Mouse (Mus musculus): ENCODE measurements around the gene Aknad1. TPM values are rescaled to one million over a fixed set of nuclear protein-coding genes. Genes with fewer than 3 reads are reported as not detected.

The Aknad1 gene
- polyA plus RNA-seq (2012; ENCODE audit: insufficient read depth, insufficient read length, missing spikeins), result not detected in 2 replicates

DNA sequence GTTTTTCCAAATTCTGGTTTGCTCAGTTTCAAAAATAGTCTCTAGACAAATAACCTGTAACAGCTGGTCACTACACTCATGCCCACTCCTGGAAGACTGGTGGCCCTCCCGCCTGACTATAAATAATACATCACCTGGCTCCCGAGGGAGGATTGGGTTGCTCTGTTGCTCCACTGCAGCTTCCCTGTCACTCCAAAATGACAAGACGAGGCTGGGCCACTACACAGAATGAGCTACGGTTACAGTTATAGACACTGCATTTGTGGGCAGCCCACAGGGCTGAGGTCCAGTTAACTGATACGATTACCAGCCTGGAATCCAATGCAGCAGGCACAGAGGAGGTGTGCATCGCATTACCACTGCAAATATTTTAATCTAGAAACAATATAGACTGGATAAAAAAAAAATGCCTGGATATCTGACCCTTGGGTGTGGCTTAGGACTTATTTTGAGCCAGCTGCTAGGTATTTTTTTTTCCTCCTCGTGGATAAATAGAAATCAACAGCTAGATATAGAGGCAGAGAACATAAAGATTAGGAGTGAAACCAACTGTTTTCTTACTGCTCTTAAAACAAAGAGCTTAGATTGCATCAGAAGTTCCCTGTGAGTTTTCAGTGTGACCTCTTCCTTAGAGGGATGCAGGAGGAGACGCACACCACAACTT, at the start of gene Aknad1:
Aknad1 (plus strand) TSS at position 614 of the 664 bp plus-strand sequence.
- Histone ChIP-seq H3K27ac (ENCODE audit: insufficient read depth, low read depth, low read length) (no peak within 1 kb of the TSS), H3K4me3 (ENCODE audit: insufficient read depth, low read length) (no peak within 1 kb of the TSS), H3K4me1 (ENCODE audit: control insufficient read depth, insufficient read depth, low read length) (peaks cover 7% of the 10 kb centered on the region)
- no peak for TF ChIP-seq CTCF (IDR thresholded peaks at IDR 0.05; ENCODE audit: low read depth, low read length)
- TF ChIP-seq POLR2A (IDR thresholded peaks at IDR 0.05; ENCODE audit: borderline replicate concordance, low read depth, low read length), result no peak

DNA sequence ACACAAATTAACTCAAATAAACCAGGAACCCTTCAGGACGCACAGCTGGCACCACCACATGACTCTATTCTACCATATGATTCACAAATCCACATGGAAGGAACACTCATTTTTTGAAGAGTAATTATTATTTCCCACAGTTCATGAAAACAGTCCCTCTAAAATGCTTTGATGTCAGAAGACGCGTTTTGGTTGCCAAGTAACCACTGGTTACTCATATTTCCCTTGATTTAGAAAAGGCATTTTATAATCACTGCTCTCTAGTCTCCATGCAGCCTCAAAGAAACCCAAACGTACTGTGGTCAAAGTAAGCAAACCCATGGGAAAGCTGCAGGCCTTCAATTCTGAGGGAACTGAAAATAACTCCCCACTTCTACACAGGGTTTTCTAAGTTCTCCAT, 49.5 kb upstream of the Aknad1 start:
- Histone ChIP-seq H3K4me3 (ENCODE audit: insufficient read depth, low read length) (no peak overlapping the region), H3K27ac (ENCODE audit: insufficient read depth, low read depth, low read length) (peak overlapping the region; percentile 33; the same call in 1 of the 2 replicates), H3K4me1 (ENCODE audit: control insufficient read depth, insufficient read depth, low read length) (peaks cover 12% of the 10 kb centered on the region)
- TF ChIP-seq CTCF (IDR thresholded peaks at IDR 0.05; ENCODE audit: low read depth, low read length) (no peak), POLR2A (IDR thresholded peaks at IDR 0.05; ENCODE audit: borderline replicate concordance, low read depth, low read length) (no peak)

DNA sequence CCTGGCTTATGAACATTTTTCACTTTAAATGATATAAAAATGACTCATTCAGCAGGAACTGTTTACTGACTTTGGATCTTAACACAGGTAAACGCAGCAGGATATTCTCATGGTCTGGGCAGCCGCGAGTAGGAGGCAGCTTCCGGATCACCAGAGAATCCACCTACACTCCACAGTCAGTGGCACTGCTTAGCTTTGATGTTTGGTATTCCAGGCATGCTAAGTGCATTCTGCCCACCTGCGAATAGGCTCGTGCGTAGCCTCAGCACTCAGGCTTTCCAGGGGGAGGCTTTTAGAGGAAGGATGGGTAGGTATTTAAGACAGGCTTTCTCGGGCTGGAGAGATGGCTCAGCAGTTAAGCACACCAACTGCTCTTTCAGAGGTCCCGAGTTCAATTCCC, 45.1 kb upstream of the Aknad1 start:
- peaks cover 10% of the 10 kb centered on the region for H3K4me1 ChIP-seq (ENCODE audit: control insufficient read depth, insufficient read depth, low read length)
- H3K27ac ChIP-seq (ENCODE audit: insufficient read depth, low read depth, low read length), result no peak overlapping the region
- TF ChIP-seq CTCF (IDR thresholded peaks at IDR 0.05; ENCODE audit: low read depth, low read length) (no peak), POLR2A (IDR thresholded peaks at IDR 0.05; ENCODE audit: borderline replicate concordance, low read depth, low read length) (no peak)
- H3K4me3 ChIP-seq (ENCODE audit: insufficient read depth, low read length), result no peak overlapping the region

DNA sequence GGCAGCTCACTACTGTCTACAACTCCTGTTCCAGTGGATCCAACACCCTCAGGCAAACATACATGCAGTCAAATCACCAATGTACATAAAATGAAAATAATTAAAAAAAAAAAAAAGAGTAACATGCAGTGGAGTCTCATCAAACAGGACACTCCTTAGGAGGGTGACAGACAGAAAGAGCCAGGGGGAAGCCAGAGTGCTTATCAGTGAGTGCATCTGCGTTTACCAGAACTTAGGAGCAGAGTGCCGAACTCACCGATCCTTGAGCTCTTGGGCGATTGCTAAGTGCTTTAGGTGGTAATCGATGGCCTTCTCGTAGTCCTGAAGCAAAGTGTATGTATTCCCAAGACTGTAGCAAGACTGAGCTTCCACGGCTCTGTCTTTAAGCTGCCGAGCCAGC, 40.8 kb upstream of the Aknad1 start:
- Histone ChIP-seq H3K4me1 (ENCODE audit: control insufficient read depth, insufficient read depth, low read length) (no peaks in the 10 kb centered on the region), H3K4me3 (ENCODE audit: insufficient read depth, low read length) (no peak overlapping the region), H3K27ac (ENCODE audit: insufficient read depth, low read depth, low read length) (no peak overlapping the region)
- TF ChIP-seq CTCF (IDR thresholded peaks at IDR 0.05; ENCODE audit: low read depth, low read length) (no peak), POLR2A (IDR thresholded peaks at IDR 0.05; ENCODE audit: borderline replicate concordance, low read depth, low read length) (no peak)

DNA sequence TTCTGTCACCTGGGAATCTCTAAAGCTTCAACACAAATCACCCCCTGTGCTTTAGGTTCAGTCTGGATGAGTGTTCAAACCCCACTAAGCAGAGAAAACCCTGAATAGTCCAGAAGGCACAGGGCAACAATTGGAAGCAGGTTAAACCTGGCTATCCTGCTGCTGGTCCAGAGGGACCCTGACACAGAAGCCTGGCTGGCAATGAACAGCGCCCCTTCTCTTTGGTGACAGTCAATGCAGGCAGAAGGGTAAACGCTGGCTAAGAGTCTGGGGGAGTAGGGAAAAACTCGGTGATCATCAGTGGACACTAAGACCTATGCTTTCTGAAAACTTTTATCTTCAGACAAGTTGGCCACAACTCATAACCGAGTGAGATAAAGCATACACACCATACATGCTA, 39.7 kb upstream of the Aknad1 start:
- TF ChIP-seq CTCF (IDR thresholded peaks at IDR 0.05; ENCODE audit: low read depth, low read length) (no peak), POLR2A (IDR thresholded peaks at IDR 0.05; ENCODE audit: borderline replicate concordance, low read depth, low read length) (no peak)
- Histone ChIP-seq H3K4me1 (ENCODE audit: control insufficient read depth, insufficient read depth, low read length) (no peaks in the 10 kb centered on the region), H3K27ac (ENCODE audit: insufficient read depth, low read depth, low read length) (no peak overlapping the region), H3K4me3 (ENCODE audit: insufficient read depth, low read length) (no peak overlapping the region)

DNA sequence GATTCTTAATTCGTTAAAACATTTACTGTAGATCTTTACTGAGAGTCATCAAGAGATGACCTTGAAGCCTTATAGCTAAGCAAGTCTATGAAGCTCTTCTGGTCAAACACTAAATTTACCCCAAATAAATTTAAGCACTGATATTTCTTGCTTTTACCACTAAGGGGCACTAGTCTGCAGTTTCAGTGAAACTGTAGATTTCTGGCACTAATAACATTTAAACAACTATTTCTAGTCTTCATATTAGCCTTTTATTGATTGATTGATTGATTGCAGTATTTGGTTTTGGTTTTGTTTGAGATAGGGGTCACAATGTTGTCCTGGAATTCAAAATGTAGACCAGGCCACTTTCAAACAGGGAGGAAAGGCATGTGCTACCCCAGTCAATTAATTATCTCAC, 38.2 kb upstream of the Aknad1 start:
- Histone ChIP-seq H3K4me1 (ENCODE audit: control insufficient read depth, insufficient read depth, low read length) (no peaks in the 10 kb centered on the region), H3K4me3 (ENCODE audit: insufficient read depth, low read length) (no peak overlapping the region), H3K27ac (ENCODE audit: insufficient read depth, low read depth, low read length) (no peak overlapping the region)
- TF ChIP-seq CTCF (IDR thresholded peaks at IDR 0.05; ENCODE audit: low read depth, low read length) (no peak), POLR2A (IDR thresholded peaks at IDR 0.05; ENCODE audit: borderline replicate concordance, low read depth, low read length) (no peak)

DNA sequence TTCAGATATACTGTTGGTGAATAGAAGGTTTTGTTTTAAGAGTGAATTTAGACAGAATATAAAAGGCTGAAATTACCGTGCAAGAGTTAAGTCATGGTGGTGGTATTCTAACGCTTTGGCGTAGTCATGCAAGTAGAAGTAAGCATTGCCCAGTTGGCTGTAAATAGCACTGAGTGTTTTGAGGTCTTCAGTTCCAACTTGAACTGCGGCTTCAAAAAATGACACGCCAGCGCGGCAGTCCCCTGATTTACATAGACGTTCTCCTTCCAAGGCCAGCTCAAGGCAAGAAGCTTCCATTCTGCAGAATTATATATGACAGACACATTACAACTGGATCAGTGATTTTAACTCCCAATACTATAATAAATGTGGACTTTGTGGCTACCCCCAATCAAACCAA, 36.7 kb upstream of the Aknad1 start:
- H3K27ac ChIP-seq (ENCODE audit: insufficient read depth, low read depth, low read length), result no peak overlapping the region
- H3K4me3 ChIP-seq (ENCODE audit: insufficient read depth, low read length), result no peak overlapping the region
- TF ChIP-seq CTCF (IDR thresholded peaks at IDR 0.05; ENCODE audit: low read depth, low read length), result no peak
- no peak for TF ChIP-seq POLR2A (IDR thresholded peaks at IDR 0.05; ENCODE audit: borderline replicate concordance, low read depth, low read length)
- H3K4me1 ChIP-seq (ENCODE audit: control insufficient read depth, insufficient read depth, low read length), result no peaks in the 10 kb centered on the region

DNA sequence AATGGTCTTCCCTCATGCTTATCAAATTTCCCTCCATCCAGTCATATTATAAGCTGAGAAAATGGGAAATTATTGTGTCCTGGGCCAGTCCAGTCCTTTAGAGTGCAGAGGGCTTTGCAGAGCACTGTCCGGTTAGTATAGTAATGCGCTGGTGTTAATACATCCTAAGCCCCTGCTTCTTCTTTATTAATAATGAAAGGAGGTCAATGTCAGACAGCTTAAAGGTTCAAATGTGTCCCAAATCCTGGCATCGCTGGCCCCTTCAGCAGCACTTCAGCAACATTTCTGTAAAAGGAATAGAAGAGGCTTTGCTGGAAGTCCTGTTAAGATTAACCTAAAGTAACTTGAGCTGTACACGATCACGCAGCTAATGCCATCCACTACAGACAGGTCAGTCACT, 28.2 kb upstream of the Aknad1 start:
- no peak overlapping the region for H3K27ac ChIP-seq (ENCODE audit: insufficient read depth, low read depth, low read length)

DNA sequence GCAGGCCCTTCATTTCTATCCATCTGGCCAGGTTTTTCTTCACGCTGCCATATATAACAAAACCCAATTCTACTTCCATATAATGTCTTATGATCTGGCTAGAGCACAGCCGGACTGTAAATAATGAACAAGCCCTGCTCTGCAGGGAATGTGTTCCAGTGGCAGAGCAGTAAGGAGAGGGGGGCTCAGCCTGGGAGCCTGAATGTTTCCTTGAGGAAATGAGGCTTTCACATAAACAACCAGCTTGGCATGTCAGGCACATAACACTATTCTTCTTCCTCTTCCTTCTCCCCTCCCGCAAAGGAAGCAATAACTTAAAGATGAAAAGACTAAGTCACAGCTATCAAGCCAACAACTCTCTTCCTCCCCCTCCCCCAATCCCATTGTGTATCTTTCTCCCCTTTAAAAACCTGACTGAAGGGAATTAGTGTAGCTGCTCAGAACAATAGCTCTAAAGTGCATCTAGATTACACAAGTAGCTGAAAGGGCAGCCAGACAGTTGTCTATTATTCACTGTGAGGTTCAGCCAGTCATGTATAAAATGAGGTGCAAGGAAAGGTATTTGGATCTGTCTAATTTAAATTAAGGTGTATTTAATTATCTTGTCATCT, 26.3 kb upstream of the Aknad1 start:
- H3K27ac ChIP-seq (ENCODE audit: insufficient read depth, low read depth, low read length), result peak overlapping the region; percentile 23
- peaks cover 30% of the 10 kb centered on the region for H3K4me1 ChIP-seq (ENCODE audit: control insufficient read depth, insufficient read depth, low read length)
- TF ChIP-seq CTCF (IDR thresholded peaks at IDR 0.05; ENCODE audit: low read depth, low read length), result no peak
- TF ChIP-seq POLR2A (IDR thresholded peaks at IDR 0.05; ENCODE audit: borderline replicate concordance, low read depth, low read length), result no peak
- no peak overlapping the region for H3K4me3 ChIP-seq (ENCODE audit: insufficient read depth, low read length)

More for the DNA sequence above, 28.2 kb upstream of the Aknad1 start:
- H3K4me1 ChIP-seq (ENCODE audit: control insufficient read depth, insufficient read depth, low read length), result peaks cover 25% of the 10 kb centered on the region
- H3K4me3 ChIP-seq (ENCODE audit: insufficient read depth, low read length), result no peak overlapping the region
- no peak for TF ChIP-seq CTCF (IDR thresholded peaks at IDR 0.05; ENCODE audit: low read depth, low read length)
- no peak for TF ChIP-seq POLR2A (IDR thresholded peaks at IDR 0.05; ENCODE audit: borderline replicate concordance, low read depth, low read length)

DNA sequence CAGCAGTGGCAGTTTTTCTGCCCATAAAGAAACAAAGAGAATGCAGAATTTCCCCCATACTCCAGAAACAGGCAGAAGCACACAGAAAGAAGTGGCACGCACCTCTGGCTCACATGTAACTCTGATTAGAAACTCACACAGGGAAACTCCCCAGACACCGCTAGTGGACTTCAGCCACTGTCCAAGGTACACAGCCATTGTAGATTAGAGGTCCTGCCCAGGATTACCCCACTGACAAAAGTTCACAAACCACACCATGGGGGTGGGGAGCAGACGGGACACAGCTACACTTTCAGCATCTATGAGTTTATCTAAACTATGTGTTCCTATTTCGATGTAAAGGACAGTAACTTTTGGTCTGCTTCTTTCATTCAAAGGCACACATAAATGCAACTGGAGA, 24.6 kb upstream of the Aknad1 start:
- Histone ChIP-seq H3K4me3 (ENCODE audit: insufficient read depth, low read length) (no peak overlapping the region), H3K27ac (ENCODE audit: insufficient read depth, low read depth, low read length) (no peak overlapping the region), H3K4me1 (ENCODE audit: control insufficient read depth, insufficient read depth, low read length) (peaks cover 34% of the 10 kb centered on the region)
- TF ChIP-seq POLR2A (IDR thresholded peaks at IDR 0.05; ENCODE audit: borderline replicate concordance, low read depth, low read length), result no peak
- no peak for TF ChIP-seq CTCF (IDR thresholded peaks at IDR 0.05; ENCODE audit: low read depth, low read length)

Measured in bone marrow macrophage, adult 2 months (primary cell).